Mouse (Mus musculus): ENCODE data around the gene Lrrc27. TPM values are rescaled to one million over a fixed set of nuclear protein-coding genes. Genes with fewer than 3 reads are reported as not detected.
A peak's percentile ranks its signal among the peaks of the same experiment; 100 is the strongest.

The Lrrc27 gene
- polyA plus RNA-seq, 1 experiment, result 14.3 TPM

GRCm38 (mm10) chr7:139248615-139249405 lies 36.0 kb downstream of the Lrrc27 start:
- TF ChIP-seq POLR2A (IDR thresholded peaks at IDR 0.05; ENCODE audit: borderline replicate concordance, insufficient read depth, low read length) (no peak), CTCF (IDR thresholded peaks at IDR 0.05; ENCODE audit: borderline replicate concordance, insufficient read depth, low read depth, low read length) (no peak)
- H3K4me3 ChIP-seq (replicated peaks; ENCODE audit: insufficient read depth, low read depth, low read length), result peak overlapping the region; percentile 81
- peak overlapping the region; percentile 58 for H3K27ac ChIP-seq (ENCODE audit: insufficient read depth, low read length)
- DNase-seq, result peak in 1 of 2 experiments; percentile 24
- H3K4me1 ChIP-seq (ENCODE audit: control insufficient read depth, insufficient read depth, low read length), result peaks cover 8% of the 10 kb centered on the region; the same call in 1 of the 2 replicates
- H3K27me3 ChIP-seq (ENCODE audit: control insufficient read depth, insufficient read depth, low read length), result no peaks in the 10 kb centered on the region
- 4% methylated on average over 45 of the region's 45 CpGs for WGBS

- Histone ChIP-seq H3K4me1 (ENCODE audit: control insufficient read depth, insufficient read depth, low read length) (peaks cover 8% of the 10 kb centered on the region; the same call in 1 of the 2 replicates), H3K27me3 (ENCODE audit: control insufficient read depth, insufficient read depth, low read length) (no peaks in the 10 kb centered on the region), H3K27ac (ENCODE audit: insufficient read depth, low read length) (no peak overlapping the region), H3K4me3 (replicated peaks; ENCODE audit: insufficient read depth, low read depth, low read length) (peak overlapping the region; percentile 81)
- peak; percentile 34 to 39 for DNase-seq
- TF ChIP-seq POLR2A (IDR thresholded peaks at IDR 0.05; ENCODE audit: borderline replicate concordance, insufficient read depth, low read length), result no peak
- TF ChIP-seq CTCF (IDR thresholded peaks at IDR 0.05; ENCODE audit: borderline replicate concordance, insufficient read depth, low read depth, low read length), result no peak
- 49% methylated on average over 7 of the region's 7 CpGs for WGBS
These were observed 36.8 kb downstream of the Lrrc27 start for GRCm38 (mm10) chr7:139249406-139250210.

DNA sequence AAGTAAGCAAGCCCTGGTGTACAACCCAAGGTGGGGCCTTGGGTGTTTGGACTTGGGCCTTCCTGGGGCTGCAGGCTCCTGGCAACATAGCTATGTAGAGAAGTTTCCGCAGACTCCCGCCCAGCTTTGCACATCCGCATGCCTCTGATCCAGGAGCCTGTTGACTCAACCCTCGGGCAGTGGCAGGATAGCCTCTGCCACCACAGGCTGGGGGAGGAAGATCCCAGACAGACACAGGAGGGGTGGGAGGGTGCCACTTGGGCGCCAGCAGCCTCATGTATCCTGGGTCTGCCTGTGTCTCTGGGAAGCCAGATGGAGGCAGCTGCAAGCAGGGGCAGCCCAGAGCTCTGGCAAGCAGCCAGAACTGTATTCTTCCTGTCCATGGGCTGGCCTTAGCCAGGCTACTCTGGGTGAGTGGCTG lies 39.1 kb downstream of the Lrrc27 start:
- Histone ChIP-seq H3K4me1 (ENCODE audit: control insufficient read depth, insufficient read depth, low read length) (peaks cover 8% of the 10 kb centered on the region; the same call in 1 of the 2 replicates), H3K27ac (ENCODE audit: insufficient read depth, low read length) (no peak overlapping the region), H3K27me3 (ENCODE audit: control insufficient read depth, insufficient read depth, low read length) (no peaks in the 10 kb centered on the region), H3K4me3 (replicated peaks; ENCODE audit: insufficient read depth, low read depth, low read length) (no peak overlapping the region)
- 72% methylated on average over 5 of the region's 5 CpGs for WGBS
- no peak for DNase-seq
- TF ChIP-seq POLR2A (IDR thresholded peaks at IDR 0.05; ENCODE audit: borderline replicate concordance, insufficient read depth, low read length) (no peak), CTCF (IDR thresholded peaks at IDR 0.05; ENCODE audit: borderline replicate concordance, insufficient read depth, low read depth, low read length) (no peak)

GRCm38 (mm10) chr7:139252566-139252965 lies 39.8 kb downstream of the Lrrc27 start:
- DNase-seq, result no peak
- TF ChIP-seq POLR2A (IDR thresholded peaks at IDR 0.05; ENCODE audit: borderline replicate concordance, insufficient read depth, low read length) (no peak), CTCF (IDR thresholded peaks at IDR 0.05; ENCODE audit: borderline replicate concordance, insufficient read depth, low read depth, low read length) (no peak)
- H3K4me1 ChIP-seq (ENCODE audit: control insufficient read depth, insufficient read depth, low read length), result peaks cover 5% of the 10 kb centered on the region; the same call in 1 of the 2 replicates
- no peak overlapping the region for H3K27ac ChIP-seq (ENCODE audit: insufficient read depth, low read length)
- WGBS, result 88% methylated on average over 7 of the region's 7 CpGs
- no peak overlapping the region for H3K4me3 ChIP-seq (replicated peaks; ENCODE audit: insufficient read depth, low read depth, low read length)
- no peaks in the 10 kb centered on the region for H3K27me3 ChIP-seq (ENCODE audit: control insufficient read depth, insufficient read depth, low read length)

DNA sequence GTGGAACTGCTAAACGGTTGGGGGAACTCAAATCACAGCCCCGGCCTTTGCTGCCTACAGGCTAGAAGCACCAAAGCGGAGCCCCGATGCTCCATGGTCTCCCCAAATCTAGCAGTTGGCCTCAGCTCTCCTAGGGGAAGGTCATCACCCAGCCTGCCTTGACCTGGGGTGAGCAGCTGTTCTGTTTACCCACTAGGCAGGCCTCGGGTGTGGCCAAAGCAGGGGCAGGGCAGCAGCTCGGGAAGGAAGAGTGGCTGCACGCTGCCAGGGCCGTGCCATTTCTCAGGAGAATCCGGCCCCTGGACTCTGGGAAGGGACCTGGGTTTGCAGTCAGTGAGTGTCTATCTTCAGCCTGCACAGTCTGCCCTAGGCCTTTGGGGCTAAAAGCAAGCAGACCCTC lies 40.2 kb downstream of the Lrrc27 start:
- 79% methylated on average over 9 of the region's 9 CpGs for WGBS
- peaks cover 5% of the 10 kb centered on the region; the same call in 1 of the 2 replicates for H3K4me1 ChIP-seq (ENCODE audit: control insufficient read depth, insufficient read depth, low read length)
- TF ChIP-seq CTCF (IDR thresholded peaks at IDR 0.05; ENCODE audit: borderline replicate concordance, insufficient read depth, low read depth, low read length), result no peak
- no peak for TF ChIP-seq POLR2A (IDR thresholded peaks at IDR 0.05; ENCODE audit: borderline replicate concordance, insufficient read depth, low read length)
- H3K4me3 ChIP-seq (replicated peaks; ENCODE audit: insufficient read depth, low read depth, low read length), result no peak overlapping the region
- no peak overlapping the region for H3K27ac ChIP-seq (ENCODE audit: insufficient read depth, low read length)
- no peaks in the 10 kb centered on the region for H3K27me3 ChIP-seq (ENCODE audit: control insufficient read depth, insufficient read depth, low read length)
- DNase-seq, result no peak

DNA sequence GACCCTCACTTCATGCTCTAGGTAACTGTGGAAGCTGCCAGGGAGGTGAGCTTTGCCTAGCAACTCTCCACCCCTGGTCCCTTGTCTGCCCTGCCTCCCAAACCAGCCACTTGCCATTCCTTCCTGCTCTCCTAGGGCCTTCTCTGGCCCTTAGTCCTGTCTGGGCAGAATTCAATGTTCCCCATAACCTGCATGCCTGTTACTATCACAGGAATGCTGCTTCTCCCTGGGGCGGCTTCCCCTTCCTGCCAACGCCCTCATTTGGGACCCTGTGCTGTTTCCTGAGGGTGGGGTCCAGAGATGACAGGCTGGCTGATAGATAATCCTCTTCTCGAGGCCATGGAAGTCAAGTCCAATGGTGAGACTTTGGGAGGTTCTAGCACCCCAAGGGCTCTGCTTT lies 40.7 kb downstream of the Lrrc27 start:
- DNase-seq, result no peak
- Histone ChIP-seq H3K27me3 (ENCODE audit: control insufficient read depth, insufficient read depth, low read length) (no peaks in the 10 kb centered on the region), H3K4me1 (ENCODE audit: control insufficient read depth, insufficient read depth, low read length) (peaks cover 5% of the 10 kb centered on the region; the same call in 1 of the 2 replicates), H3K27ac (ENCODE audit: insufficient read depth, low read length) (no peak overlapping the region), H3K4me3 (replicated peaks; ENCODE audit: insufficient read depth, low read depth, low read length) (no peak overlapping the region)
- WGBS, result 88% methylated on average over 3 of the region's 3 CpGs
- TF ChIP-seq CTCF (IDR thresholded peaks at IDR 0.05; ENCODE audit: borderline replicate concordance, insufficient read depth, low read depth, low read length) (no peak), POLR2A (IDR thresholded peaks at IDR 0.05; ENCODE audit: borderline replicate concordance, insufficient read depth, low read length) (no peak)

DNA sequence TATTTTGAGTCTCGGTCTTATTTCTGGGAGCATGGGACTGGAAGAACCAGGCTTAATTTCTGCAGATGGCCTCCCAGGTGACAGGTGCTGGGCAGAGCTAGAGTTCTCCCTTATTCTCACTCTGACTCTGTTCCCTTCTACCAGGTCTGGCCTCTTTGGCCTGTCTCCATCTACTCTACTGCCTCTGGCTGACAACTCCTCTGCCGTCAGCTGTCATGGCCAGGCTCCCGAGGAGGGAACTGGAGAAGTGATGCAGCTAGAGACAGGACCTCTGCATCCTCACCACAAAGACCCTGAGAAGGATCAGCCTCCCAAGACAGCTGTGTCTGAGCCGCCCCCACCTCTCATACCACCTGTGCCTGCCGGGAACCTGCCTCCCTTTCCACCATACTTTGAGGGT lies 41.8 kb downstream of the Lrrc27 start:
- Histone ChIP-seq H3K4me3 (replicated peaks; ENCODE audit: insufficient read depth, low read depth, low read length) (no peak overlapping the region), H3K4me1 (ENCODE audit: control insufficient read depth, insufficient read depth, low read length) (peaks cover 3% of the 10 kb centered on the region; the same call in 1 of the 2 replicates), H3K27me3 (ENCODE audit: control insufficient read depth, insufficient read depth, low read length) (no peaks in the 10 kb centered on the region), H3K27ac (ENCODE audit: insufficient read depth, low read length) (no peak overlapping the region)
- WGBS, result 49% methylated on average over 5 of the region's 5 CpGs
- TF ChIP-seq CTCF (IDR thresholded peaks at IDR 0.05; ENCODE audit: borderline replicate concordance, insufficient read depth, low read depth, low read length) (no peak), POLR2A (IDR thresholded peaks at IDR 0.05; ENCODE audit: borderline replicate concordance, insufficient read depth, low read length) (no peak)
- DNase-seq, result no peak

Measured in cerebellum, adult 2 months (tissue).